Mouse (Mus musculus) intestine, postnatal 0 days (tissue): ENCODE measurements around the gene Tvp23a. TPM values are rescaled to one million over a fixed set of nuclear protein-coding genes. Genes with fewer than 3 reads are reported as not detected.
A peak's percentile ranks its signal among the peaks of the same experiment; 100 is the strongest.

ENCODE experiments used
- ATAC-seq: fragments of 200-750 bp; cut with Nextera tagmentation; 2 replicates; pipeline ENCODE4 v1.8.0; 2017; ENCODE audit warnings: mild to moderate bottlenecking, moderate TSS enrichment, moderate library complexity
- H3K27ac ChIP-seq: fragments of 300-500 bp; sonication (generic); 2 replicates; pipeline ENCODE4 v1.5.1; 2014; ENCODE audit warnings: mild to moderate bottlenecking, low read depth, low read length, moderate library complexity
- H3K27me3 ChIP-seq: fragments of 300-500 bp; sonication (generic); replicated peaks from 2 replicates; pipeline ENCODE4 v1.6.1; 2014; ENCODE audit warnings: low read length, mixed read lengths; ENCODE audit not compliant: control insufficient read depth, insufficient read depth
- H3K36me3 ChIP-seq: fragments of 300-500 bp; sonication (generic); 2 replicates; pipeline ENCODE4 v1.6.1; 2014; ENCODE audit warnings: mild to moderate bottlenecking, moderate library complexity; ENCODE audit not compliant: control insufficient read depth, insufficient read depth
- H3K4me1 ChIP-seq: fragments of 300-500 bp; sonication (generic); replicated peaks from 2 replicates; pipeline ENCODE4 v1.6.1; 2014; ENCODE audit warnings: antibody characterized with exemption, low read length, mixed read lengths; ENCODE audit not compliant: control insufficient read depth, insufficient read depth
- H3K4me2 ChIP-seq: fragments of 300-500 bp; sonication (generic); replicated peaks from 2 replicates; pipeline ENCODE4 v1.6.1; 2014; ENCODE audit warnings: low read depth, mild to moderate bottlenecking, moderate library complexity
- H3K4me3 ChIP-seq: fragments of 300-500 bp; sonication (generic); 2 replicates; pipeline ENCODE4 v1.5.1; 2014; ENCODE audit warnings: low read depth, low read length
- H3K9ac ChIP-seq: fragments of 300-500 bp; sonication (generic); 2 replicates; pipeline ENCODE4 v1.6.1; 2014; ENCODE audit warnings: mild to moderate bottlenecking, low read depth, low read length
- H3K9me3 ChIP-seq: fragments of 300-500 bp; sonication (generic); 2 replicates; pipeline ENCODE4 v1.6.1; 2016; ENCODE audit warnings: mixed run types; ENCODE audit not compliant: control insufficient read depth
- CTCF ChIP-seq: sonication (generic); IDR thresholded peaks from 2 replicates; pipeline ENCODE4 v1.5.1; 2016; ENCODE audit warnings: low read depth, mild to moderate bottlenecking, control low read depth, antibody characterized with exemption, moderate library complexity
- WGBS: fragments of 180-500 bp; shearing (Covaris S2); extraction: QIAGEN DNeasy Blood & Tissue Kit; methylation state at CpG from one replicate; pipeline ENCODE4 v1.1.7; 2014; 5-methylcytosine and 5-hydroxymethylcytosine counted together
- polyA plus RNA-seq: library from polyadenylated mRNA; unstranded; fragments of >200 nt; fragmentation: Nextera tagmentation; extraction: Ambion mirVana; gene quantifications from 2 replicates; pipeline ENCODE4 v1.2.1, GENCODE M21; 2015

The Tvp23a gene
- polyA plus RNA-seq, 1 experiment from 2014 or later = 1.9 TPM

GRCm38 (mm10) chr16:10448931-10449330 is 1.8 kb upstream of the Tvp23a start:
- no peak overlapping the region for H3K9ac ChIP-seq
- H3K27ac ChIP-seq = no peak overlapping the region; the same call in 1 of the 2 replicates
- H3K4me3 ChIP-seq = no peak overlapping the region
- H3K36me3 ChIP-seq = no peaks in the 10 kb centered on the region
- WGBS = 67% methylated on average over 9 of the region's 9 CpGs
- H3K4me2 ChIP-seq = no peak overlapping the region
- H3K4me1 ChIP-seq = peaks cover 6% of the 10 kb centered on the region; the same call in 1 of the 2 replicates
- no peaks in the 10 kb centered on the region for H3K27me3 ChIP-seq
- no peak for ATAC-seq
- TF ChIP-seq CTCF = no peak
- H3K9me3 ChIP-seq = no peaks in the 10 kb centered on the region

GRCm38 (mm10) chr16:10447781-10448180 is 619 bp upstream of the Tvp23a start:
- H3K4me1 ChIP-seq = peaks cover 3% of the 10 kb centered on the region; the same call in 1 of the 2 replicates
- H3K4me3 ChIP-seq = peak overlapping the region; percentile 17; the same call in 1 of the 2 replicates
- ATAC-seq = no peak
- H3K27me3 ChIP-seq = no peaks in the 10 kb centered on the region
- H3K9me3 ChIP-seq = no peaks in the 10 kb centered on the region
- TF ChIP-seq CTCF = no peak
- no peaks in the 10 kb centered on the region for H3K36me3 ChIP-seq
- H3K9ac ChIP-seq = no peak overlapping the region
- 72% methylated on average over 2 of the region's 2 CpGs for WGBS
- H3K4me2 ChIP-seq = peak overlapping the region; percentile 52; the same call in 1 of the 2 replicates
- no peak overlapping the region for H3K27ac ChIP-seq

DNA sequence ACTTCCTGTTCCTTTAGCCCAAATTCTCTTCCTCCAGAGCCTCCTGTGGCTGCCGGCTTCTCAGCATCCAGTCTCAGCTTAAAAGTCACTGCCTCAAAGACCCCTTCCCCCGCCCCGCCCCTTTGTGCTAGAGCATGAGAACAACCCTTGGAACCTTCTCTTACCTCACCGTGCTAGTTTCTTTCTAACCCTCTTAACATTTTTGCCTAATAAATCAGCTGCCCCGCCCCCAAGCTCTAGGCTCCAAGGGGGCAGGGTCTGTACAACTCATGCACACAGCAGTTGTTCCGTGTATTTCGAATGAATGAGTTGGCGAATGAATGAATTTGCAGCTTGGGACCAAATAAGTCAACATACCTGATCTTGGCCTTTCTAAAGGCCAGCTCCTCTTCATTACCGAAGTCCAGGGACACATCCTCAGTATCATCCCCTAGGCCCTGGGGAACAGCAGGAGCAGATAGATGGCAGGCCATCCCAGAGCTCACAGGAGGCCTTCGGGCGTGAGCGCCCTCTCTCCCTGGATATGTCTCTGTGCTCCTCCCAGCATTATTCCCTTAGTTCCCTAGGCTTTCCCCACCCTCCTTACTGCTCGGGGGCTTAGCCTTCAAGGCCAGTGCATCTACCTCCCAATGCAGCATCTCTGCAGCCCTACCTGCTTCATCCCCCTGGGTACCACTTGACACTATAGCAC is 444 bp downstream of the Tvp23a start:
- no peak for TF ChIP-seq CTCF
- peak overlapping the region; percentile 52 for H3K4me2 ChIP-seq
- no peaks in the 10 kb centered on the region for H3K36me3 ChIP-seq
- 32% methylated on average over 13 of the region's 13 CpGs for WGBS
- no peak overlapping the region for H3K9ac ChIP-seq
- no peaks in the 10 kb centered on the region for H3K9me3 ChIP-seq
- no peak overlapping the region for H3K27ac ChIP-seq
- H3K4me1 ChIP-seq = 0 out of 2 replicates have a peak, but pooled peaks cover under 1% of the 10 kb centered on the region
- ATAC-seq = no peak
- H3K27me3 ChIP-seq = no peaks in the 10 kb centered on the region
- H3K4me3 ChIP-seq = peak overlapping the region; percentile 17

- H3K4me2 ChIP-seq = no peak overlapping the region
- no peak overlapping the region for H3K27ac ChIP-seq
- no peak for ATAC-seq
- no peak for TF ChIP-seq CTCF
- no peak overlapping the region for H3K4me3 ChIP-seq
- no peak overlapping the region for H3K9ac ChIP-seq
- H3K36me3 ChIP-seq = no peaks in the 10 kb centered on the region
- H3K4me1 ChIP-seq = no peaks in the 10 kb centered on the region
- no peaks in the 10 kb centered on the region for H3K27me3 ChIP-seq
- H3K9me3 ChIP-seq = no peaks in the 10 kb centered on the region
Observed at GRCm38 (mm10) chr16:10443723-10444122, 3.4 kb downstream of the Tvp23a start.

- no peak for ATAC-seq
- H3K36me3 ChIP-seq = no peaks in the 10 kb centered on the region
- H3K4me1 ChIP-seq = no peaks in the 10 kb centered on the region
- no peak overlapping the region for H3K4me2 ChIP-seq
- no peaks in the 10 kb centered on the region for H3K27me3 ChIP-seq
- H3K9ac ChIP-seq = no peak overlapping the region
- WGBS = 83% methylated on average over 4 of the region's 4 CpGs
- no peak overlapping the region for H3K27ac ChIP-seq
- H3K4me3 ChIP-seq = no peak overlapping the region
- no peaks in the 10 kb centered on the region for H3K9me3 ChIP-seq
- TF ChIP-seq CTCF = no peak
Observed at GRCm38 (mm10) chr16:10441761-10442160, 5.4 kb downstream of the Tvp23a start.

DNA sequence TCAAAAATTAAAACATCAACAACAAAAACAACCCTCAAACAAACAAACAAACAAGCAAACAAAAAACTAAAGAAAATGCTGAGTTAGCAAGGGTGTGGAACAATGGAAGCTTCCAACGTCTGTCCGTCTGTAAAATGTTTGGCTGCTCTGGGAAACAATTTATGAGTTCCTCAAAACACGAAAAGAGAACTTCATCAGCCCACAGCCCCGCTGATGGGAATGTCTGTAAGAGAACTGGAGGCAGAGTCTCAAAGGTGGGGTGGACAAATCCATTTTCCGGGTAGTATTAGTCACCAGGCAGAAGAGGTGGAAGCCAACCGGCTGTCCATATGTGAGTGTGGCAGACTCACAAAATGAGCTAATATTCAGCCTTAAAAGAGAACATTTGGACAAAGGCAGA is 5.8 kb downstream of the Tvp23a start:
- WGBS = 81% methylated on average over 6 of the region's 6 CpGs
- Histone ChIP-seq H3K36me3 (no peaks in the 10 kb centered on the region), H3K27me3 (no peaks in the 10 kb centered on the region), H3K9ac (no peak overlapping the region), H3K4me2 (no peak overlapping the region), H3K4me1 (no peaks in the 10 kb centered on the region), H3K9me3 (no peaks in the 10 kb centered on the region), H3K27ac (no peak overlapping the region), H3K4me3 (no peak overlapping the region)
- ATAC-seq = no peak
- TF ChIP-seq CTCF = no peak
